Mouse (Mus musculus) urinary bladder, adult 2 months (tissue): ENCODE results near the gene Cyp26b1. TPM values are rescaled to one million over a fixed set of nuclear protein-coding genes. Genes with fewer than 3 reads are reported as not detected.
A peak's percentile ranks its signal among the peaks of the same experiment; 100 is the strongest.
"Not testable (repeated sequence)": the region's sequence is repeated elsewhere in the genome, so short reads cannot be mapped to it uniquely, and the experiment has no call there.

ENCODE experiments used
- DNase-seq: peaks from one replicate; pipeline ENCODE4 v3.0.0; 2022; ENCODE audit warnings: low spot score
- polyA plus RNA-seq: library from polyadenylated mRNA; depleted of rRNA; stranded (reverse); fragments of >200 nt; gene quantifications from 2 replicates; pipeline ENCODE4 v1.2.3, GENCODE M21; 2012; rRNA removed

The Cyp26b1 gene
- 2.3 and 3.7 TPM in 2 replicates for polyA plus RNA-seq

DNA sequence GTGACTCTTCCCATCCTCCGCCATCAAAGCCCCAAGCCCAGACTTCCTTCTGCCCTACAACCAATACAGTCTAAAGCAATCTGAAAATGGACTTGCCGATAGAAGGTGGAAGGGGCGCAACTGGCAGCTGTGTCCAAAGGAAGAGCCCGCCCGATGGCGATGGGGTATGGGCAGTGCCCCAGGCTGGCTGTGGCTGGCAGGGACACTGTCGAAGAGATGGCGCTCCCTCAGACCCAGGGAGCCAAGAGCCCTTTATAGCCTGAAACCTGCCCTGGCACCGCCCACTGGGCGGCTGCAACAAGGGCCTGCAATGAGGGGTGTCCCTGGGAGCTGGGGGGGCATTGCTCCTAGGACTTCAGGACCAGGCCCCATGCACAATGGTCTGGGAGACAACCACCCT lies at the start of gene Cyp26b1:
Gene Cyp26b1 (minus strand): TSS at position 216 of the 400 bp plus-strand sequence.
- no peak for DNase-seq

DNA sequence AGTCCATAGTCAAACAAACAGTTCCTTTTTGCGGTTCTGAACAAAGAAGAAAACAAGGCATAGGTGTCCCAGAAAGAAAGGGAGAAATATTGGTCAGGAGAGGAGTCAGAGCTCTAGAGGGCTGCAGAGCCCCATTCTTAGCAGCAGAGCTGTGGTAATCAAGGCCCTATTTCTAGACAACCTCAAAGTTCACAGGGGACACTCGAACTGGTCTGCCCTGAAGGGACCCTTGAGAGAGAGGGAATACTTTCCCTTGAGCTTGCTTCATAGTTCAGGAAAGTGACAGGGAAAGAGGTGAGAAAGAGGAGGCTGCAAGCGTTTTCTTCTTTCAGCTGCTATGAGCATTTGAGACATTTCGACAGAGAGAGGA lies 47.3 kb upstream of the Cyp26b1 start:
- DNase-seq = no peak

DNA sequence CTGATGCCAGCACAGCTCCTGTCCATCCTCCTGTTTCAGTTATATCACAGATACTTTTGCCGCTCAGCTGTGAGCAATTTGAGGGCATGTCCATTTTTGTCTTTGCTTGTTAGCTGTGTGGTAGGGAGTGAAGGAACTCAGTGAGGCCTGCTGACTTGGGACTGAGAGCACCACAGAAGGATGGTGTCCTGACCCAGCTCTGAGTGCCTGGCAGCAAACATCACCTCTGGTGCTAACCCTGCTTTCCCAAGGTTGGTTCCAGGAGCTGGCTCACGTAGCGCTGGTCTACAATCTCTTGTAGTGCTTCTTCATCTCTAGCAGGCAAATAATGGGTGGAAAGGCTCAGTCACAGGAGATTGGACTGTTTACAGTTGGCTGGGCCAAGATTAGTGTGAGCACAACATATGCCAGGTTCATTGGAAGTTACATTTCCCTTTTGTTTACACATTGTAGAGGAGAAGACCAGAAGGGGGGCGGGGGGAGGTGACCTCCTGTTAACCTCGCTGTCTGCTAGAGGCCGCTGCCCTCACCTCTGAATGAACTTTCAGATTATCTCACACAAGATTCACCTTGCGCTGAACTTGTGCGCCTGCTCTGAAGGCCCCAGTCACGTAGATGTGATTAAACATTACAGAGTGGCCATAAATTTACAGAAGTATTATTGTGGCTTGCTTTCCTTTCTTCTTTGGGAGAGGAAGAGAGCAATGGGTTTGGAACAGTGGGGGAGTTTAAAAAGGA lies 46.8 kb upstream of the Cyp26b1 start:
- no peak for DNase-seq

DNA sequence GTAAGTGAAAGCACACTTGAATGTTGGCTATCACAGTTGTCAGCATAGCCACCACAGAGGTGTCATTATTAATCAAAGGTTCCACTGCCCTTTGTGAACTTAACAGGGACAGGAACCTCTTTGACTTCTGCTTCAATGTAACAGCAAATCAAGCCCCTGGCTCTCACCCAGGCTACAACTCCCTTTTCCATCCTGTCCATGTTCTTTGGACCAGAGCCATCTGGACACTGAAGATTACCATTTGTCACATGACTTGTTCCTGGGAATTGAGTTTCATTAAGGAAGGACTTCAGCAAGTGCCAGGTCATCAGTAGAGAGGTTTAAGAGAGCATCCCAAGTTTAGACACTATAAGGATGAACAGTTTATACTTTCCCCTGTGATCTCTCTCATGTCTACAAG lies 44.5 kb upstream of the Cyp26b1 start:
- DNase-seq = no peak

DNA sequence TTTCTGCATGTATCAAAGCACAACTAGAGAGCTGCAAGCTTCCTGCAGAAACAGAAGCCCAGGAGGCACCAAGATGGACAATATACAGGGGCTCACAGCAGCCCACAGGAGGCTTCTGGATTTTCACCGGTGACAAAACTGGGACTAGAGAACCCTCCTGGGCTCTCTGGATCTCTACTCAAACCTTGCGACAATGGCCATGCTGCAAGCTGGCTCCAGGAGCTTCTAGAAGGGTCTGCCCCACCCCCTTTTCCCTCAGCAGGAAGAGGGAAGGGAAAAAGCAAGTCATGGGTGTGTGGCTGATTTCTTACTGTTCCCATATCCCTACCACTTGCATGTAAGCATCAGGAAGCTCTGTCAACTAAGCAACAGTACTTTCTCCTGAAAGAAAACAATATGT lies 37.9 kb upstream of the Cyp26b1 start:
- DNase-seq = no peak

DNA sequence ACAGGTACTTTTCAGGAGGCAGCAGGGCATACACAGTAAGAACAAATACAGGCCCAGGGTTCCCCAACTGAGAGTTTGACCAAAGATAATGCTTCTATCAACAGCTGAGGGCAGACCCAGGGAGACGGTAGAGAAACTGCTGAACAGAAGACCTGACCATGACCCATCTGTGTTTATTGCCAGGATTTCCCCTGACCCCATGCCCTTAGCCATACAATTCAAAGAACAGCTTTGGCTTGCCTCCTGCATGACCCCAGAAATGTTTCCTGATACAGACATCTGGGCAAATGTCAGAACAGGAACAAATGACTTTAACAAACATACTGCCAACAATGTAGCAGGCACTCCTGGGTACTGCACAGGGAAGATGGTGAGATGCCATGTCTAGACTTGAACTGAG lies 36.6 kb upstream of the Cyp26b1 start:
- DNase-seq = no peak

DNA sequence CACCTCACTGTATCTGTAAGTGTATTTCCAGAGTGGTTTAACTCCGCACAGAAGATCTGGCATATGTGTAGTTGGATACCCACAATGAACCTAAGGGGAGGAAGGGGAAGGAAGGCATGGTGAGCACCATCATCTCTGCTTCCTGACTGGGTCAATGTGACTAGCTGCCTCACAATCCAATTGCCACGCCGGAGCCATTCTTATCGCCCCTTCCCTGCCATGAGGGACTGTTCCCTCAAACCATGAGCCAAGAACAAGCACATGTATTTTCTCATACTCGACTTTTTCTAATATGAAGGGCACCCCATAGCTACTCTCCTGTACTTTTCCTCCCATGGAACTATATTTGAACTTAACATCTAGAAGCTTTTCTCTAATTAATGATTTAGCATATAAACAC lies 35.1 kb upstream of the Cyp26b1 start:
- no peak for DNase-seq

DNA sequence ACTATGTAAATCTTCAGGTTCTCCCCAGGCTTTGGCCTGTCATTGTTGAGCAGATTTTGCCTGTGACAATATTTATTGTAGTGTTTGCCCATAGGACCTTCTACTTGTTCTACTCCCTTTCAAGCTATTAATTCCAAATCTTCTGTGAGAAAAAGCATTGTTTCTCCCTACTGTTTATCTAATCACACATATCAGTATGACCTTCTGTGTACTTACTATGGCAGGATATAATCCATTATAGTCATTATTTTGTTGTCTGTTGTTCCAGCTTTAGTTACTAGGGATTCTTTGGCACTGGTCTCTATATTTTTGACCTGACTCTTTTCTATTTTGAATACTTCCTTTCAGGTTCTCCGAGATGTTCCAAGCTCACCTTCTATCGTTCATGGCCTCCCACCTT lies 32.7 kb upstream of the Cyp26b1 start:
- DNase-seq = no peak

DNA sequence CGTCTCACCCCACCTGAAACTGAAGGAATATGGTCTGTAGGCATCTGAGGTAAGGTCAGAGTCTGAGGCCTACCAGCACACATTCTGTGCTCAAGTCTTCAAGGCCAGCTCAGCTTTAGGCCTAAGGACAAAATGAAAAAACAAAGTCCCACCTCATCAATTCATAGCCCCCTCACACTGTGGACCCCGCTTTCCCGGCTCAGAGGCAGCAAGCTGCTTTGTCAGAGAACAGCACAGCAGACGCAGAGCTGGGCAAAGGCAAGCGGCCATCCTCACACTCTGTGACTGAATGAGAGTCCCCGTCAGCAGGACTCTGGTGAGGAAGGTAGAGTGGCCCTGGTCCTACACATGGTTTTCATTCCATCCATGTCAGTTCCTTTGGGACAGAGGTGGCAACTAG lies 25.5 kb upstream of the Cyp26b1 start:
- no peak for DNase-seq

DNA sequence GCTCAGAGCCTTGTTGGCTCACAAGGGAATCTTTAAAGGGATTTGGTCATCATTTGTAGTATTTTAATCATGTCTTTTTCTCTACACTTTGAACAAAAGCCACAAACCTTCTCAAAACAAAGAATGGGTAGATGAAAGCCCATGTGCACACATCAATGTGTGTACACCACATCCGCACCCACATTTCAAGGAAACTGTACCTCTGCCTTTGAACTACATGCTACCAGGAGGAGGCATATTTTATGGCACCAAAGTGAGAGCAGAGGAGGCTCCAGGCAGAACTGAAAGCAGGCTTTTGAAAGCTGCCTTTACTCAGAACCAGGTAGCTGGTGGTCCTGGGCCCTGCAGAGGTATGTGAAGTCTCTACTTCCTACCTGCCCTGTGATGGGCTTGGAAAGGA lies 23.3 kb upstream of the Cyp26b1 start:
- DNase-seq = no peak

DNA sequence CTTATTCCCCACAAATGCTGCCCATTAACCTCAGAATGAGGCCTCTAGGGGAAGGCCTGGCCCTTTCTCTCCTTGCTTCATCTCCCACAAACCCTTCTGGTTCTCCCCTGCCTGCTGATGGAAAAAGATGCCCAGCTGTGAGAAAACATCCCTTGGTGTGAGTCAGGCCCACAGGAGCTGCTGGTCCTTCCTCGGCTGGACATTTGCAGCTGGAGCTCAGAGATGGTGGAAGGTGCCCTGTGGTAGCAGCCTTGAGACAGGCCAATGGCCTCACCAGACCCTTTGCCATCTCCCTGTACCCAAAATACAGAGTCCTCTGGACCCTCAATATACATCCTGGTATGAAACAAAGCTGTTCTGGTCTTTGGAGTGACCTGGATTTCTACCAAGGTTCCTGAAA lies 22.9 kb upstream of the Cyp26b1 start:
- no peak for DNase-seq

DNA sequence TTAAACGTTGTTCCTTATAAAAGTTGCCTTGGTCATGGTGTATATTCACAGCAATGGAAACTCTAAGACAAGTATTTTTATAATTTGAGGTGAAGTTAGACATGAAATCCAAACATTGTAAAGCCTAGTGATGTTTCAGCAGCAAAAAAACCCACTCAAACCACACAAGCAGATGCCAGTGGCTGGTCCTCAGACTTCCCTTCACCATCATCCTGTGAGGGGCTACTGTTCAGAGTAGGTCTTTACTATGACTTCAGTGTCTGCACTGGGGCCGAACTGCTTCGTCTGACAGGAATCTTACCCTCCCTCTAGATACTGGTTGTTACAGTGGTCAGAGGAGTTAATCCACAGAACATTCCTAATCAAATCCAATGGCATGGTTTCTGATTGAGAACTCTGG lies 19.9 kb upstream of the Cyp26b1 start:
- no peak for DNase-seq

DNA sequence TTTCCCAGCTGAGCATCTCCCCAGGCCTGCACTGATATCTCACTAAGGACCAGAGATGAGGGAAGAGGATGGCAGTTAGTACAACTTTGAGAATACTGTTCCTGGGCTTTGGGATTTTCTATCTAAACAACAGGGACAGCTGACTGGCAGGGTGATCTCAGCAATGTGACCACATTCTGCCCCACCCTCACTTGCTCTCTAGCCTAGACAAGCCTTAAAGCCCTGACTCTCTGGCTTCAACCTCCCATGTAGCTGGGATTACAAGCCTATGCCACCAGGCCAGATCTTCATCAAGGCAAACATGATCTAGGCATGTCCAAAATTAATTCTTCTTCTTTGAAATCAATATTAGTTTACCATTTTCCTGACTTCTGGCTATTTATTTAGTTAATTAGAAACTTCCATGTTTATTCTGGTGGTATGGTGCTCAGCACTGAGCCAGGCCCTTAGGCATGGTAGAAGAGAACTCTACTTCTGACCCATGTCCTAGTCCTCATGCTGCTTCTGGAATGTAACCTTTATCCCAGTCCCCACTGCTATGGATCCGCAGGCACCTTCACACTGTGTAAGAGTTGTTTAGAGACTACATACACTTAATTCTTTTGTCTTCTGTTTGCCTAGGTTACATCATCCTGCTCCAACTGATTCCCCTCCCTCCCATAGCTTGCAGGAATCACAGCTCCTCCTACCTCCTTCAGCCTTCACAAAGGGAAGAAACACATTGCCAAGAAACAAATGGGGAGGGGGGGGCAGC lies 7.6 kb upstream of the Cyp26b1 start:
- no peak for DNase-seq

DNA sequence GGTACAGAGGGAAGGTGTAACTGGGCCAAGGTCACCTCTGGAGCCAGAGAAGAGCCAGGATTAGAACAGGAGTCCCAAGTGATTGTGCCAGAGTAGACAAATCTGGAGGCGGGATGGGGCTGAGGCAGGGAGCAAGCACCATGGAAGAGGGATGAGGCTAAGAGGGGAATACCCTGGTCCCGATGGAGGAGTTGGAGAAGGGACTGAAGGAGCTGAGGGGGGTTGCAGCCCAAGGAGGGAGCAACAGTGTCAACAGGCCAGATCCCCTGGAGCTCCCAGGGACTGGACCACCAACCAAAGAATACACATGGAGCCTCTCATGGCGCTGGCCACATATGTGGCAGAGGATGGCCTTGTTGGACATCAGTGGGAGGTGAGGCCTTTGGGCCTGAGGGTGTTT lies 5.6 kb upstream of the Cyp26b1 start:
- DNase-seq = not testable (repeated sequence)

DNA sequence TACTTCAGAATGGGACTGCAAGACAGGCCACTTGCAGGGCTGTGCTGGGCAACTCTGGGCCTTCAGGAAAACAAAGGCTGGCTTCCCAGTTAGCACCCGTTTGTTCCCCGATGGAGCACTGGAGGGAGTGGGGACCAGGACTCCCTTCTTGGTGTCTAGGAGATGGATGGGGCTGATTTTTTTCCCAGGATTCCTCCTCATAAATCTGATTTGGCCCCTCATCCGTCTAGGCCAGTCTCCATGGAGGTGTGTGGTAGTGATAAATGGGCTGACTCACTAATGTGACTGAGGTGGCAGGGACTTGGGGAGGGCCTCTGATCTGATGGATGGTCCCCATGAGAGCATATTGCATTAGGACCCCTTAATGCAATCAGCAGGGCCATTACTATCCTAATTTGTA lies 5.0 kb upstream of the Cyp26b1 start:
- DNase-seq = no peak

DNA sequence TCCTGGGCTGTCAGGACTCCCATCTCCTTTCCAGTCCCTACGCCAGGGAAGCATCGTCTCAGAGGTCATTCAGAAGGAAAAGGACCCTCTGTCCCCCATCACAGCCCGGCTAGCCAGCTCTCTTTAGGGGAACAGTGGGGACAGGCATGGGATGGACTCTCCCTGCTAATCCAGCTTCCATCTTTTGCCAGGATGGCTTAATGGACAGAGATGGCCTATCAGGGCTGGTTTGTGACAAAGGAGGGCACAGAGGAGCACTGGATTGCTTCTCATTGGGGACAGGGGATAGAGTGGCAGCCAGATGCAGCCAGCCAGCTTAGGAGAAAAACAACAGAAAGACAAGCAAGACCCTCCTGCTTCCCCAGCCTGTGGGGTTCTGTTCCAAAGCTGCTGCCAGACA lies 918 bp upstream of the Cyp26b1 start:
- no peak for DNase-seq

DNA sequence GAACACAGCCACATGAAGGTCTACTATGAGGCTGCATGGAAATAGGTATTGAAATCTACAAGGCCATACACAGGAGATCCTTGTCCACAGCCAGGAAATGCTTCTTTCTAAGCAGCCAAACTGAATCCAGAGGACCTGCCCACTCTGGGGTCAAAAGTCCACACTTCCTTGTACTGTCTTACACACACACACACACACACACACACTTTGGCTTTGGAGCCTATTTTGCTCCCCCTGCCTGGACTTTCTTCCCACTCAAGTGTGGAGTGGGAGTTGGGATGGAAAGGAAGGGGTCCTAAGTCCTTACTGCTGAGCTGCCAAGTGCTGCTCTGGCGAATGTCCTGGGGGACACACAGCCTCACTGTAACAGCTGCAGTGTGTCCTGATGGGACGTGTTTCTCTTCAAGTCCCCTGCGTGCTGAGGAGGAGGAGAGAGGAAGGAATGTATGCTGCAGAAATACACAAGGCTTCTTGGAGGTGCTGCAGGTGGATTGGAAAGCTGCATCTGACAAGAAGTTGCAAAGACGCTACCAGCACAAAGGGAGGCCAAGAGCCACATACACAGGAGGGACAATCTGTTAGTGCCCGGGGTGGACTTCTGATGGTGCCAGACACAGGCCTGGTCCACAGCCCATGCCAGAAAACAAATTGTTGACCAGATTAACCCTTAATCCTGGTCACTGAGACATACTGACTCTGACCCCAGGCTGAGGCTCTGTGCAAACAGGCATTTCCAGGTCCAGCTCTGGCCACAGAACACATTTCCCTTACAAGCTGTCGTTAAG lies 2.6 kb downstream of the Cyp26b1 start:
- DNase-seq = peak; percentile 15

DNA sequence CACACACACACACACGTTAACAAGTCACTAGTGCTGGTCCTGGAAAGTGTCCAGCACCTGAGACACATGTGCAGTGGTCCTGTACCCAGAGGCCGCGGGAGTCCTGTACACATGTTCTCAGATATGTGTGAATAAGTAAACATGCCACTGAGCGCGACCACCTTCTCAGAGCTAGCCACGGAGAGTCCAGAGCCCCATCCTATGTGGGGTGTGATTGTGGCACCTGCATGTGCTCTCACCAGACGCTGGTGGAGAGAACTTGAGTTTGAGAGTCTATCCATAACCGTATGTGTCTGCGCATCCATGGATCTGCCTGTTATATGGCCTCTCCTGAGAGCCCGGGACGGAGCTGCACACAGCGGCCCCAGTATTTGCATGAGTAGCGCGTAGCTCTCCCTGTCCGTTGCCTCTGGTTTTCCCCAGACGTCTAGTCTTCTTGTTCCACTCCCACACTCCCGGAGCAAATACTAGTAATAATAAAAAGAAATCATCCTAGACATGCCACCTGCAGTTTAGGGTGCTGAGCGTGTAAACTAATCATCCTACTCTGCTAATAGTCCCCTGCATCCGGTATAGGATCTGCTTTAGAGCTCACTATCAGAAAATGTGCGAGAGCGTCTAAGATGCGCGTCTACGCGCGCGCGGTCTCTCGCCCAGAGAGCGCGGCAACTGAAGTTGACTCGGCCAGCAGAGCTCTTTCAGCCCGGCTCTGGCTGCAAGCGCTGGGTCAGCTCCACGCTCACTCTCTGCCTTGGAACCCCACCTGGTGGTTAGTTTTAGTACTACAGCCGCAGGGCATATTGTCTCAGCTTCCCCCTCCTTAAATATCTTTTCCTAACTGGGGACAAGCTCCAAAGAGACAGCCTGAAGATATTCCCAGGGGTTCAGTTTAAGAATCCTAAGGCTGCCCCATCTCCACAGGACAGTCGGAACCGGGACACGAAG lies 3.7 kb downstream of the Cyp26b1 start:
- DNase-seq = peak; percentile 62

DNA sequence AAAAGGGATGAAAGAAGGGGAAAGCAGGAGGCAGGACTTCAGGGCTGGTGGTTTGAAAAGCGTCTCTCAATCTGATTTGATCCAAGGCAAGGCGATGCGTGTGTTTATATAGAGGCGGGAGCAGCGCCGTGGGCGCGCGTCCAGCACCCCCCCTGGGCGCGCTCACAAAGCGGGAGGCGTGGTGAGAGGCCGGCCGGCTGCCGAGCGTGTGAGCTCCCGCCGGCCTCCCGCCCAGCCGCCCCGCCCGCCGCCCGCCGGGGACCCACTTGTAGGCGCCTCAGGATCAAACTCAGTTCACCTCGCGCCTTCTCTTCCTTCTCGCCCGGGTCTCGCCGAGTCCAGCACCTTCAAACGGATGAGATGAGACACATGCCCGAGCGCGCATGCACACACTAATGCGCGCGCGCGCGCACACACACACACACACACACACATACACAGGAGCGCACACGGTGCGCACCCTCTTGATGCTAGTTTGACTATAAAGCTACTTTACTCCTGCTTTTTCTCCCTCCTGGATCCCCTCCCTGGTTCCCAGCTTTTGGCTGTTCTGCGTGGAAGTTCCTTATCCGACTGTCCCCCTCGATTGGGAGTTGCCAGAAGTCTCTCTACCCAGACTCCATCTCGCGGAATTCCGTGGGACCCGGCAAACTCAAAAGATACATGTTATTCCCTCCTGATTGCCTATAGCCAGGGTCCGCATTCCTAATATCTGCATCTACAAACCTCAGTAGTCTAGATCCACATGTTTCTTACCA lies 4.6 kb downstream of the Cyp26b1 start:
- peak; percentile 40 for DNase-seq

DNA sequence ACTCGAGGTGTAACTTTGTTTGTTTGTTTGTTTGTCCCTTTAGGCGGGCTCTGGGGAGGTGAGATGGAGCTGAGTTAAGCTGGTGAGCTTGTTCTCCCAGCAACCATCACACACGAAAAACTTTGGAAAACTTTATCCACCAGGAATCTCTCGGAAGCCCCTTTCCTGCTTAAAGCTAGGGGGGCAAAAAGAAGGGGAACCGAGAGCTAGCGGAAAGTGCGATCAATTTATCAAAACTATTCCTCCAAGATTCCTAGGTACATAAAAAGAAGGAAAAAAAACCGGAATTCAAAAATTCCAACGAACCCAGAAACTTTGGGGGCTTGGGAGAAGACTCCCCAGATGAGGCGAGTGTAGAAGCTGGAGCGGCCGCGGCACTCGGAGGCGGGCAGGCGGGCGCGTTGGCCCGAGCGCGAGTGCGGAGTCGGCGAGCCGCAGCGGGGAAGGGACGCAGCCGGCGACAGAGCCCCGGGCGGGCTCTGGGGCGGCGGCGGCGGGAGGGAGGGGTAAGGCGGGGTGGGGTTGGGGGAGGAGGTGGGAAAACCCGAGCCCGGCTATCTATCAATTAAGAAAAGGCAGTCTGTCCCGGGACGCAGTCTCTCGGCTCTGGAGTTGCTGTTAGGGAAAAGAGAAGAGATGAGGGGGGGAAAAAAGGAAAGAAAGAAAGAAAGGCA lies 5.3 kb downstream of the Cyp26b1 start:
- DNase-seq = peak; percentile 21
